Mouse (Mus musculus) forebrain, embryonic 15.5 days (tissue): ENCODE measurements around the gene Wdr45. TPM values are rescaled to one million over a fixed set of nuclear protein-coding genes. Genes with fewer than 3 reads are reported as not detected.

Experiments
- ATAC-seq: fragments of 200-750 bp; cut with Nextera tagmentation; replicated peaks from 2 replicates; pipeline ENCODE4 v1.8.0; 2017; ENCODE audit warnings: mild to moderate bottlenecking, moderate TSS enrichment, moderate library complexity
- H3K27ac ChIP-seq: fragments of 300-500 bp; sonication (generic); replicated peaks from 2 replicates; pipeline ENCODE4 v1.5.1; 2015; ENCODE audit warnings: mild to moderate bottlenecking, inconsistent platforms
- H3K27me3 ChIP-seq: fragments of 300-500 bp; sonication (generic); 2 replicates; pipeline ENCODE4 v1.6.1; 2015; ENCODE audit warnings: inconsistent platforms
- H3K36me3 ChIP-seq: fragments of 300-500 bp; sonication (generic); 2 replicates; pipeline ENCODE4 v1.6.1; 2015; ENCODE audit warnings: mild to moderate bottlenecking, inconsistent platforms
- H3K4me1 ChIP-seq: fragments of 300-500 bp; sonication (generic); 2 replicates; pipeline ENCODE4 v1.6.1; 2015; ENCODE audit warnings: inconsistent platforms
- H3K4me2 ChIP-seq: fragments of 300-500 bp; sonication (generic); replicated peaks from 2 replicates; pipeline ENCODE4 v1.6.1; 2015; ENCODE audit warnings: mild to moderate bottlenecking, inconsistent platforms
- H3K4me3 ChIP-seq: fragments of 300-500 bp; sonication (generic); 2 replicates; pipeline ENCODE4 v1.5.1; 2015; ENCODE audit warnings: mild to moderate bottlenecking, inconsistent platforms
- H3K9ac ChIP-seq: fragments of 300-500 bp; sonication (generic); replicated peaks from 2 replicates; pipeline ENCODE4 v1.6.1; 2015; ENCODE audit warnings: mild to moderate bottlenecking, inconsistent platforms
- H3K9me3 ChIP-seq: fragments of 300-500 bp; sonication (generic); 2 replicates; pipeline ENCODE4 v1.6.1; 2016; ENCODE audit warnings: inconsistent platforms
- WGBS: fragments of 180-500 bp; shearing (Covaris S2); methylation state at CpG from one replicate; pipeline ENCODE4 v1.1.7; 2015; ENCODE audit warnings: mixed read lengths; 5-methylcytosine and 5-hydroxymethylcytosine counted together
- polyA plus RNA-seq: library from polyadenylated mRNA; unstranded; fragments of >200 nt; fragmentation: Nextera tagmentation; extraction: Ambion mirVana; gene quantifications from 2 replicates; pipeline ENCODE4 v1.2.1, GENCODE M21; 2015

Gene Wdr45
- polyA plus RNA-seq, 1 experiment from 2014 or later, result 43.1 TPM

GRCm38 (mm10) chrX:7722691-7723090 is 8.6 kb downstream of the Wdr45 start:
- peak overlapping the region; percentile 61 for H3K9ac ChIP-seq

GRCm38 (mm10) chrX:7724135-7724534 is 10.0 kb downstream of the Wdr45 start:
- Histone ChIP-seq H3K4me1 (peaks cover 15% of the 10 kb centered on the region), H3K4me3 (no peak overlapping the region), H3K36me3 (no peaks in the 10 kb centered on the region; the same call in 1 of the 2 replicates), H3K9ac (no peak overlapping the region), H3K27me3 (no peaks in the 10 kb centered on the region), H3K9me3 (no peaks in the 10 kb centered on the region), H3K4me2 (no peak overlapping the region), H3K27ac (no peak overlapping the region)
- ATAC-seq, result no peak
- 81% methylated on average over 7 of the region's 7 CpGs for WGBS

More at GRCm38 (mm10) chrX:7722691-7723090, 8.6 kb downstream of the Wdr45 start:
- Histone ChIP-seq H3K4me2 (peak overlapping the region; percentile 59), H3K36me3 (no peaks in the 10 kb centered on the region; the same call in 1 of the 2 replicates), H3K4me3 (peak overlapping the region; percentile 57), H3K4me1 (peaks cover 9% of the 10 kb centered on the region), H3K27me3 (no peaks in the 10 kb centered on the region), H3K9me3 (no peaks in the 10 kb centered on the region), H3K27ac (no peak overlapping the region)
- WGBS, result 25% methylated on average over 4 of the region's 4 CpGs
- no peak for ATAC-seq

- Histone ChIP-seq H3K4me3 (no peak overlapping the region), H3K27ac (no peak overlapping the region), H3K27me3 (no peaks in the 10 kb centered on the region), H3K36me3 (no peaks in the 10 kb centered on the region; the same call in 1 of the 2 replicates), H3K4me1 (peaks cover 22% of the 10 kb centered on the region), H3K9ac (no peak overlapping the region), H3K4me2 (no peak overlapping the region), H3K9me3 (no peaks in the 10 kb centered on the region)
- 87% methylated on average over 12 of the region's 12 CpGs for WGBS
- ATAC-seq, result no peak
These were observed 11.7 kb downstream of the Wdr45 start for GRCm38 (mm10) chrX:7725841-7726240.

GRCm38 (mm10) chrX:7727176-7727575 is 13.0 kb downstream of the Wdr45 start:
- H3K4me3 ChIP-seq, result no peak overlapping the region
- 90% methylated on average over 13 of the region's 13 CpGs for WGBS
- H3K27me3 ChIP-seq, result no peaks in the 10 kb centered on the region
- no peaks in the 10 kb centered on the region; the same call in 1 of the 2 replicates for H3K36me3 ChIP-seq
- no peaks in the 10 kb centered on the region for H3K9me3 ChIP-seq
- H3K9ac ChIP-seq, result no peak overlapping the region
- H3K4me2 ChIP-seq, result no peak overlapping the region
- no peak overlapping the region for H3K27ac ChIP-seq
- H3K4me1 ChIP-seq, result peaks cover 22% of the 10 kb centered on the region
- ATAC-seq, result no peak

GRCm38 (mm10) chrX:7728215-7728921 is 14.2 kb downstream of the Wdr45 start, which contains the start of gene Praf2:
TSS of gene Praf2 (plus strand) at chrX:7728439.
- WGBS, result 27% methylated on average over 42 of the region's 42 CpGs
- H3K4me2 ChIP-seq, result peak within 1 kb of the TSS; percentile 53
- peak; percentile 95 for ATAC-seq

GRCm38 (mm10) chrX:7728922-7729265 is 14.8 kb downstream of the Wdr45 start:
- WGBS, result 38% methylated on average over 4 of the region's 4 CpGs
- peak overlapping the region; percentile 57 for H3K9ac ChIP-seq
- peak overlapping the region; percentile 55 for H3K4me3 ChIP-seq
- peak overlapping the region; percentile 53 for H3K4me2 ChIP-seq
- peak overlapping the region; percentile 64; the same call in 1 of the 2 replicates for H3K27ac ChIP-seq
- peaks cover 15% of the 10 kb centered on the region for H3K4me1 ChIP-seq
- H3K27me3 ChIP-seq, result no peaks in the 10 kb centered on the region
- ATAC-seq, result no peak
- no peaks in the 10 kb centered on the region for H3K9me3 ChIP-seq
- no peaks in the 10 kb centered on the region; the same call in 1 of the 2 replicates for H3K36me3 ChIP-seq

More at GRCm38 (mm10) chrX:7728215-7728921, 14.2 kb downstream of the Wdr45 start, which contains the start of gene Praf2:
- no peaks in the 10 kb centered on the region; the same call in 1 of the 2 replicates for H3K36me3 ChIP-seq
- peak within 1 kb of the TSS; percentile 55 for H3K4me3 ChIP-seq
- H3K9ac ChIP-seq, result peak within 1 kb of the TSS; percentile 57
- H3K27me3 ChIP-seq, result no peaks in the 10 kb centered on the region
- peak within 1 kb of the TSS; percentile 64 for H3K27ac ChIP-seq
- H3K9me3 ChIP-seq, result no peaks in the 10 kb centered on the region
- H3K4me1 ChIP-seq, result peaks cover 15% of the 10 kb centered on the region

- 34% methylated on average over 24 of the region's 26 CpGs for WGBS
- no peak for ATAC-seq
- H3K9ac ChIP-seq, result no peak overlapping the region
These were observed 19.5 kb downstream of the Wdr45 start for GRCm38 (mm10) chrX:7733571-7734156.

GRCm38 (mm10) chrX:7739336-7740081 is 25.4 kb downstream of the Wdr45 start:
- Histone ChIP-seq H3K36me3 (peaks cover 10% of the 10 kb centered on the region; the same call in 1 of the 2 replicates), H3K9ac (no peak overlapping the region), H3K4me2 (no peak overlapping the region), H3K27ac (no peak overlapping the region), H3K4me1 (peaks cover 2% of the 10 kb centered on the region; the same call in 1 of the 2 replicates), H3K9me3 (no peaks in the 10 kb centered on the region), H3K27me3 (no peaks in the 10 kb centered on the region), H3K4me3 (no peak overlapping the region)
- 64% methylated on average over 14 of the region's 14 CpGs for WGBS
- ATAC-seq, result no peak; the same call in 1 of the 2 replicates

More at GRCm38 (mm10) chrX:7733571-7734156, 19.5 kb downstream of the Wdr45 start:
- peaks cover 10% of the 10 kb centered on the region for H3K4me1 ChIP-seq
- no peak overlapping the region for H3K4me3 ChIP-seq
- H3K4me2 ChIP-seq, result no peak overlapping the region
- H3K9me3 ChIP-seq, result no peaks in the 10 kb centered on the region
- H3K27ac ChIP-seq, result no peak overlapping the region
- H3K27me3 ChIP-seq, result no peaks in the 10 kb centered on the region
- peaks cover 10% of the 10 kb centered on the region; the same call in 1 of the 2 replicates for H3K36me3 ChIP-seq

- no peak overlapping the region for H3K4me2 ChIP-seq
- H3K9me3 ChIP-seq, result no peaks in the 10 kb centered on the region
- no peak overlapping the region for H3K27ac ChIP-seq
- WGBS, result 70% methylated on average over 10 of the region's 10 CpGs
- no peaks in the 10 kb centered on the region for H3K27me3 ChIP-seq
- no peak overlapping the region for H3K9ac ChIP-seq
- peaks cover 2% of the 10 kb centered on the region; the same call in 1 of the 2 replicates for H3K4me1 ChIP-seq
- no peak for ATAC-seq
- no peak overlapping the region for H3K4me3 ChIP-seq
- H3K36me3 ChIP-seq, result peaks cover 6% of the 10 kb centered on the region; the same call in 1 of the 2 replicates
These were observed 26.1 kb downstream of the Wdr45 start for GRCm38 (mm10) chrX:7740082-7740819.

GRCm38 (mm10) chrX:7741103-7741502 is 27.0 kb downstream of the Wdr45 start:
- peaks cover 4% of the 10 kb centered on the region; the same call in 1 of the 2 replicates for H3K36me3 ChIP-seq
- no peak for ATAC-seq
- H3K9ac ChIP-seq, result no peak overlapping the region
- H3K4me1 ChIP-seq, result peaks cover 2% of the 10 kb centered on the region; the same call in 1 of the 2 replicates
- no peaks in the 10 kb centered on the region for H3K9me3 ChIP-seq
- H3K27me3 ChIP-seq, result no peaks in the 10 kb centered on the region
- H3K27ac ChIP-seq, result no peak overlapping the region
- no peak overlapping the region for H3K4me2 ChIP-seq
- H3K4me3 ChIP-seq, result no peak overlapping the region
- 81% methylated on average over 5 of the region's 5 CpGs for WGBS

- 60% methylated on average over 5 of the region's 5 CpGs for WGBS
- Histone ChIP-seq H3K27ac (no peak overlapping the region), H3K9ac (no peak overlapping the region), H3K4me1 (peaks cover 2% of the 10 kb centered on the region; the same call in 1 of the 2 replicates), H3K9me3 (no peaks in the 10 kb centered on the region), H3K4me2 (no peak overlapping the region), H3K36me3 (no peaks in the 10 kb centered on the region), H3K4me3 (no peak overlapping the region), H3K27me3 (no peaks in the 10 kb centered on the region)
- ATAC-seq, result no peak
These were observed 29.3 kb downstream of the Wdr45 start for GRCm38 (mm10) chrX:7743470-7743869.
